Mouse (Mus musculus): ENCODE measurements around the gene Cyp2s1. TPM values are rescaled to one million over a fixed set of nuclear protein-coding genes. Genes with fewer than 3 reads are reported as not detected.

Cyp2s1 gene
- not detected in 2 replicates for polyA plus RNA-seq (2012; ENCODE audit: insufficient read depth, low replicate concordance)

DNA sequence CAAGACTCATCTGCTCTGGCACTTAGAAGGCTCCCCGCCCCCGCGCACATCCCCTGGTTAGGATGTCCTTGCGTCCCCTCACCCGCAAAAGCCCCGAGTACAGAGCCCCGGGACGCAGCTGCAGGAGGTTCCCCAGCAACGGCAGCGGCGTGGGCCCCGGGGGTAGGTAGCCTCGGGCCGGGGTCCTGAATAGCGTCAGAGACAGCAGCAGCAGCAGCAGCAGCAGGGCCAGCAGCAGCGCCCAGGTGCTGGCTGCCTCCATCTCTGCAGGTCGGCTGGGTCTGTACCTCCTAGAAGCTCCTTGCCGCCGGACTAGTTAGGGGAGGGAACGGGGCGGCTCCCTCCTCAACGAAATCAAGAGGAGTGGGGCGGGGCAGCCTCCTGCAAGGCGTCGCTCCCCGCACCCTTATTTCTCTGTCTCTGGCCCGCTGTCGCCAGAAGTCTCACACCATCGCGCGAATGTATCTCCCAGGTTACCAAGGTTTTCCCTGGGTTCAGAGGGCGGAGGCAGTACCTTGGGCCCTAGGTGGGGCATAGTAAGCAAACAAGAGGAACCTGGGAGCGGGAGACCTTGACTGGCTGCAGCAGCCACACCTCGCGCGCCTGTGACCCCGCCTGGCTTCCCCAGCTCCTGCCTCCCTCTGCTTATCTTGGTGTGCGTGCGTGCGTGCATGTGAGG, at the start of gene Cyp2s1:
TSS of gene Cyp2s1 (minus strand) at position 673 of the 679 bp plus-strand sequence.
- Histone ChIP-seq H3K27me3 (replicated peaks) (peaks cover 67% of the 10 kb centered on the region), H3K4me3 (replicated peaks) (peak within 1 kb of the TSS; percentile 75)

DNA sequence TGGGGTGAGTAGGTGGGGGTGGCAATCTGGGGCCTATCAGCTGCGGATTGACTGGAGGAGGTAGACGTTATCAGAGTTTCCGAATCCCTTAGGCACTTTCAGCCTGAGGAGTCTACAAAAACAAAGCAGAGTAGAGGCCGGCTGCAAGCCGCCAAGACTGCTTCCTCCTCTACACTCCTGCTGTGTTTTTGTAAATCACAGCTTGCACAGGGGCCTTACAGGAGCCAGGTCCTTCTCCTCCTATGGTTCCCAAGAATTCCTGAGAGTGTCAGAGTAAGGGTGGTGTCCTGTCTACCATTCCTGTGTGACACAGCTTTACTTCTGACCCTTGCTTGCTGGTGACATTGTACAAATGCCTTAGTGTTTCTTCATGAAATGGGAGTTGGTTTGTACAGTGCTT, 48.1 kb upstream of the Cyp2s1 start:
- H3K4me1 ChIP-seq = peaks cover 16% of the 10 kb centered on the region
- H3K36me3 ChIP-seq (replicated peaks; ENCODE audit: low read length) = peaks cover 5% of the 10 kb centered on the region
- no peak overlapping the region for H3K4me3 ChIP-seq (replicated peaks)
- H3K27me3 ChIP-seq (replicated peaks) = no peaks in the 10 kb centered on the region
- TF ChIP-seq GATA1 (IDR thresholded peaks at IDR 0.05; ENCODE audit: borderline replicate concordance, low read length) (no peak), FLI1 (IDR thresholded peaks at IDR 0.05; ENCODE audit: low read length) (no peak)
- peaks cover 42% of the 10 kb centered on the region for H3K9me3 ChIP-seq

More for the DNA sequence above, at the start of gene Cyp2s1:
- H3K36me3 ChIP-seq (replicated peaks; ENCODE audit: low read length) = no peaks in the 10 kb centered on the region
- H3K4me1 ChIP-seq = peaks cover 22% of the 10 kb centered on the region
- H3K9me3 ChIP-seq = no peaks in the 10 kb centered on the region
- TF ChIP-seq FLI1 (IDR thresholded peaks at IDR 0.05; ENCODE audit: low read length) = no peak
- no peak for TF ChIP-seq GATA1 (IDR thresholded peaks at IDR 0.05; ENCODE audit: borderline replicate concordance, low read length)

DNA sequence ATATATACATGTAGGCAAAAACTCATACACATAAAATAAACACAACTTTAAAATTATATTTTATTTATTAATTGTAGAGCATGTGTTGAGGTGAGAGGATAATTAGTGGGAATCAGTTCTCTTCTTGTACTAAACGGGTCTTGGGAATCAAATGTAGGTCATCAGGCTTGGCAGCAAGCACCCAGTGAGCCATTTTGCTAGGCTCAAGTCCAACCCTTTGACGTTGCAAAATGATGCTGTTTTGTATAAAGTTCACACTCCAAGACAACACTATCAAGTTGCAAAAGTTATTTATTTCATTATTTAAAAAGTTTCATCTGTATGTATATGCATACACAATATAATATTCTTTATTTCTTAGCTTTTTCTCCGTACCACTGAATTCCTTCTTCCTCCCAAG, 47.0 kb upstream of the Cyp2s1 start:
- Histone ChIP-seq H3K27me3 (replicated peaks) (no peaks in the 10 kb centered on the region), H3K36me3 (replicated peaks; ENCODE audit: low read length) (peaks cover under 1% of the 10 kb centered on the region), H3K9me3 (peaks cover 35% of the 10 kb centered on the region), H3K4me3 (replicated peaks) (no peak overlapping the region), H3K4me1 (peaks cover 7% of the 10 kb centered on the region)
- TF ChIP-seq GATA1 (IDR thresholded peaks at IDR 0.05; ENCODE audit: borderline replicate concordance, low read length) (no peak), FLI1 (IDR thresholded peaks at IDR 0.05; ENCODE audit: low read length) (no peak)

DNA sequence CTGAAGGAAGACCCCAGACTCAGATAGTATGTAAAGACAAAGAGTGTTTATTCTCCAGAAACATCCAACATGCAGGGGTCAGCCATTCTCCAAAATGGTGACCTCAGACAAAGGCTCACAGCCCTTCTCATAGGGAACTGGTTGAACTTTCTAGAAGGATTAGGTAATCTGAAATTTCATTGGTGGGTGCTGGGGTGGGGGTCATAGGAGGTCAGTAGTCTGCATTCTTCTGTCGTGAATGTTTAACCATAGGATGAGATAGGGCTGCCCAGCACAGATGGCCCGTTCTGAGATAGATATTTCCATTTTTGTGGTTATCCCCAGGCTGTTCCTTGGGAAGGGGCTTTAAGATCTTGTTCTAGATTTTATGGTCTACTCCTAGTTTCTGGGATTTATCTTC, 45.7 kb upstream of the Cyp2s1 start:
- Histone ChIP-seq H3K36me3 (replicated peaks; ENCODE audit: low read length) (no peaks in the 10 kb centered on the region), H3K27me3 (replicated peaks) (no peaks in the 10 kb centered on the region), H3K4me1 (peaks cover 7% of the 10 kb centered on the region), H3K9me3 (peaks cover 22% of the 10 kb centered on the region), H3K4me3 (replicated peaks) (no peak overlapping the region)
- TF ChIP-seq GATA1 (IDR thresholded peaks at IDR 0.05; ENCODE audit: borderline replicate concordance, low read length) = no peak
- no peak for TF ChIP-seq FLI1 (IDR thresholded peaks at IDR 0.05; ENCODE audit: low read length)

DNA sequence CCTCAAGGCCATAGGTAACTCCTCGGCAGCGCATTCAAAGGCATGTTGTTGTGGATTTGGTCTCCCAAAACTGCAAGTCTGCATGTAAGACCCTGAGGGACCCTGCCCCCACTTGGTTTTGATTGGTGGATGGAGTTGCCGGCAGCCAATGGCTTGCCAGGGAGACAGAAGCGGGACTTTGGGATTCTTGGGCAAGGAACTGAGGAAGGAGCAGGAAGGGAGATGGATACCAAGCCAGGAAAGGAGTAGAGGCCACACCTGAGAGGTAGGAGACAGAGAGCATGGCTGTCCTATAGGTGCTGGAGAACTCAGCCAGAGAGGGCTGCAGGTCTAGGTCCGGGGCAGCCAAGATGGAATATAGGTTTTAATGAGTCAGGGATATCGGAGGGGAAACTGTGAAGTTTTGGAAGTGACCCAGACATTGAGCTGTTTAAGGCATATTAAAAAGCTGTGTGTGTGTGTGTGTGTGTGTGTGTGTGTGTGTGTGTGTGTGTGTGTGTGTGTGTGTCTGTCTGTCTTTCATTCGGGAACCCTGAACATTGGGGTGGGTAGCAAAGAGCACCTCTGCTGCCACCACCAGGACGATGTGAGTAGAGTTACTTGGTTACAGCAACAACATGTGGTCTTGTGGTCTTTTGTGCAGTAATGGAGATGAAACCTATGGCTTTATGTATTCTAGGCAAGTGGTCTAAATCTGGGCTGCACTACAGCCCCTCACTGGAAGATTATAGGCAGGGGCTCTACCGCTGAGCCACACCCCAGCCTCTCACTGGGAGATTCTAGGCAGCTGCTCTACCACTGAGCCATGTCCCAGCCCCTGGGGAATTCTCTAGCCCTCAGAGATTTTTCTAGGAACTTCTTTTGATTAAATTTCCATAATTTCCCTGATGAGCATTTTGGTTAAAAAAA, 43.5 kb upstream of the Cyp2s1 start:
- TF ChIP-seq FLI1 (IDR thresholded peaks at IDR 0.05; ENCODE audit: low read length) (no peak), GATA1 (IDR thresholded peaks at IDR 0.05; ENCODE audit: borderline replicate concordance, low read length) (no peak)
- peak overlapping the region; percentile 21 for H3K4me3 ChIP-seq (replicated peaks)
- H3K4me1 ChIP-seq = peaks cover 7% of the 10 kb centered on the region
- no peaks in the 10 kb centered on the region for H3K27me3 ChIP-seq (replicated peaks)
- no peaks in the 10 kb centered on the region for H3K36me3 ChIP-seq (replicated peaks; ENCODE audit: low read length)
- peaks cover 10% of the 10 kb centered on the region for H3K9me3 ChIP-seq

DNA sequence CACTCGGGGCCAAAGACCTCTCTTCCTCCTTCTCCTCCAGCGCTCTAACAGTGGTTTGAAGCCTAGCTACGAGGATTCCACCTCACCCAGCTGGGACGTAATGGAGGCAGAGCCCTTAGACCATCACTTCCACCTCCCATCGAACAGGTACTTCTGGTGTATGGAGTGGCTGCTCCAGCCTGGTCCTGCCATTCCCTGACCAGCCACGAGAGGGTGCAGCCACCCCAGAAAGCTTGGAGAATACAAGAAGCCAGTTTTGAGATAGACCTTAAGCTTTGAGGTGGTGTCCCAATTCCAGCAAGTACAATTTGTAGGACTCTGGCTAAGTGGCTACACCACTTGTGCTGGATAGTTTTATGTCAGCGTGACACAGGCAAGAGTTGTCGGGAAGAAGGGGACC, 38.4 kb upstream of the Cyp2s1 start:
- Histone ChIP-seq H3K36me3 (replicated peaks; ENCODE audit: low read length) (no peaks in the 10 kb centered on the region), H3K9me3 (peaks cover 6% of the 10 kb centered on the region; the same call in 1 of the 2 replicates), H3K4me1 (peaks cover 16% of the 10 kb centered on the region), H3K27me3 (replicated peaks) (peaks cover 3% of the 10 kb centered on the region), H3K4me3 (replicated peaks) (no peak overlapping the region)
- no peak for TF ChIP-seq FLI1 (IDR thresholded peaks at IDR 0.05; ENCODE audit: low read length)

DNA sequence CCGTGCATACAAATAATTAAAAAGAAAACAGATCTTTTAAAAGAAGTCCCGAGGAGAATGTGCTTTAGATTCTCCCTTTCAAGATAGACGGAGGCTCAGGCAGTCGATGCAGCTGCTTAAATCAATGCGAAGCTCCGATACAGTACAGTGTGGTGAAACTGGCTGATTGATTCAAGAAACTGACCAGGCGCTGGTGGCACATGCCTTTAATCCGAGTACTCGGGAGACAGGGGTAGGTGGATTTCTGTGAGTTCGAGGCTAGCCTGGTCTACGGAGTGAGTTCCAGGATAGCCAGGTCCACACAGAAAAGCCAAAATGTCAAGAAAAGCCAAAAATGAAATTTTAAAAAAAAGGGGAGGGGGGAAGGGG, 31.7 kb upstream of the Cyp2s1 start:
- Histone ChIP-seq H3K4me3 (replicated peaks) (peak overlapping the region; percentile 86), H3K4me1 (peaks cover 20% of the 10 kb centered on the region), H3K27me3 (replicated peaks) (peaks cover 5% of the 10 kb centered on the region), H3K9me3 (0 out of 2 replicates have a peak, but pooled peaks cover 4% of the 10 kb centered on the region), H3K36me3 (replicated peaks; ENCODE audit: low read length) (no peaks in the 10 kb centered on the region)
- no peak for TF ChIP-seq FLI1 (IDR thresholded peaks at IDR 0.05; ENCODE audit: low read length)
- no peak for TF ChIP-seq GATA1 (IDR thresholded peaks at IDR 0.05; ENCODE audit: borderline replicate concordance, low read length)

DNA sequence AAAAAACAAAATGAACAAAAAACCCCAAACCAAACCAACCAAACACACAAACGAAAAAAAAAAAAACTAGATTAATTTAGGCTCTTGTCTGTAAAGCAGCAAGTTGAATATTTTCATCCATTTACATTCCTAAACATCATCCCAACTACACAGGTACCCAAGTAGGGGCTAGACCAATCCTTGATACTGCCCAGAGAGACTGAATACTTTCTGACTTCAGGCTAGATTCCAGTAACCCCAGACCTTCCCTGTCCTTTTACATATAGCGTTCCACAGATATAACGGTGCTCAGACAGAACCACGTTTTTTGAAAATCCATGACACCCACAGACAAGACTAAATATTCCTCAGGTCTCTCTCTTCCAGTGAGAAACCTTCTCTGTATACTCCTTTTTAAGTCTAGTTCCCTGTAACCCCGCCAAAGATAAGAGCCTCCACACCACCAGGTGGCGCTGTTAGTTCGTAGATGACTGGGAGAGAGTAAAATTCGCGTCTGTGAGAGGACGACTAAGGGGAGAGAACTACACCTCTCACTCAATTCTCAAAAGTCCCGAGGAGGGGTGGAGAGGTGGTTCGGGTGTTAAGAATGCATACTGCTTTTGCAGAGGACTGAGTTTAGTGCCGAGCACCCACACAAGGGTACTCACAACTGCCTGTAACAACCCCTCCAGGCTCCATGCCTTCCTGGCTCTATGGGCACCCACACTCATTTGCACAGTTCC, 31.2 kb upstream of the Cyp2s1 start:
- H3K9me3 ChIP-seq = no peaks in the 10 kb centered on the region
- peaks cover 20% of the 10 kb centered on the region for H3K4me1 ChIP-seq
- H3K27me3 ChIP-seq (replicated peaks) = peaks cover 5% of the 10 kb centered on the region
- H3K36me3 ChIP-seq (replicated peaks; ENCODE audit: low read length) = no peaks in the 10 kb centered on the region
- H3K4me3 ChIP-seq (replicated peaks) = peak overlapping the region; percentile 86
- TF ChIP-seq FLI1 (IDR thresholded peaks at IDR 0.05; ENCODE audit: low read length) (no peak), GATA1 (IDR thresholded peaks at IDR 0.05; ENCODE audit: borderline replicate concordance, low read length) (no peak)

DNA sequence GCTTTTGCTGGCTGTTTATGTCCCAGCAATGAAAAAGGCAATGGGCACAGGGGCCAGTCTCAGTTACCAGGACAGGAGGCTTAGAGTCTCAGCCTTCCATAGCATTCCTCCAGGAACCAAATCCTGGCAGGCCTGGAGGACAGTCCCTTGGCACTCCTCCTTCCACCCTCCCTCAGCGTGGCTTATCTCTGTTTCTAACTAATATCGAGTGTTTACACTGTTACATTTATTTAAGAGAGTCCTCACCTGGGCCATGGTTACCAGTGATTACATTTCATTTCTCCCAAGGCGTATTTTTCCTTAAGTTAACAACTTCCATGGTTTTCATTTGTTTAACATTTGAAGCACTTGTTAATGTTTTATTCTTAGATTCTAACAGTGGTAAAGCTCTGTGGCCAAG, 28.2 kb upstream of the Cyp2s1 start:
- TF ChIP-seq FLI1 (IDR thresholded peaks at IDR 0.05; ENCODE audit: low read length) (no peak), GATA1 (IDR thresholded peaks at IDR 0.05; ENCODE audit: borderline replicate concordance, low read length) (no peak)
- Histone ChIP-seq H3K4me3 (replicated peaks) (no peak overlapping the region), H3K4me1 (peaks cover 16% of the 10 kb centered on the region), H3K27me3 (replicated peaks) (peaks cover 2% of the 10 kb centered on the region), H3K9me3 (peaks cover 4% of the 10 kb centered on the region), H3K36me3 (replicated peaks; ENCODE audit: low read length) (no peaks in the 10 kb centered on the region)
